Mouse (Mus musculus) kidney, adult 8-10 months (tissue): Measurements from ENCODE around the gene Capns1.
A peak's percentile ranks its signal among the peaks of the same experiment; 100 is the strongest.
"Not testable (repeated sequence)": the region's sequence is repeated elsewhere in the genome, so short reads cannot be mapped to it uniquely, and the experiment has no call there.

Experiments used
- DNase-seq, 2 experiments: peaks; one replicate each; pipeline ENCODE4 v3.0.0; 2022

The Capns1 gene

GRCm38 (mm10) chr7:30198481-30198971 is at the start of gene Capns1:
Capns1 (minus strand) TSS chr7:30198811.
- DNase-seq, result peak; percentile 58 to 61

GRCm38 (mm10) chr7:30237374-30237773 is 38.8 kb upstream of the Capns1 start:
- not testable (repeated sequence) for DNase-seq

GRCm38 (mm10) chr7:30235625-30236024 is 37.0 kb upstream of the Capns1 start, which contains the start of gene Ovol3:
Ovol3 (minus strand) TSS chr7:30235725.
- DNase-seq, result no peak

GRCm38 (mm10) chr7:30235091-30235490 is 36.5 kb upstream of the Capns1 start:
- DNase-seq, result no peak

- peak; percentile 86 to 87 for DNase-seq
Measured at GRCm38 (mm10) chr7:30234276-30234858, 35.8 kb upstream of the Capns1 start.

- DNase-seq, result peak; percentile 41 to 53
Measured at GRCm38 (mm10) chr7:30233387-30233786, 34.8 kb upstream of the Capns1 start.

- DNase-seq, result peak; percentile 60 to 76
Measured at GRCm38 (mm10) chr7:30232631-30233148, 34.1 kb upstream of the Capns1 start.

GRCm38 (mm10) chr7:30231669-30232454 is 33.3 kb upstream of the Capns1 start, which contains the start of the genes Polr2i and Tbcb:
Polr2i (plus strand) TSS chr7:30231948.
Tbcb (minus strand) TSS chr7:30232272.
- peak; percentile 99 for DNase-seq

GRCm38 (mm10) chr7:30231328-30231668 is 32.7 kb upstream of the Capns1 start:
- DNase-seq, result peak in 1 of 2 experiments; percentile 32

- no peak for DNase-seq
Measured at GRCm38 (mm10) chr7:30224206-30224605, 25.6 kb upstream of the Capns1 start.

GRCm38 (mm10) chr7:30222205-30222604 is 23.6 kb upstream of the Capns1 start:
- DNase-seq, result no peak

- no peak for DNase-seq
Measured at GRCm38 (mm10) chr7:30221433-30221832, 22.8 kb upstream of the Capns1 start.

GRCm38 (mm10) chr7:30220008-30220356 is 21.4 kb upstream of the Capns1 start:
- DNase-seq, result peak; percentile 51 to 54

- DNase-seq, result peak; percentile 70 to 76
Measured at GRCm38 (mm10) chr7:30219293-30220007, 20.8 kb upstream of the Capns1 start.

- no peak for DNase-seq
Measured at GRCm38 (mm10) chr7:30217277-30217676, 18.7 kb upstream of the Capns1 start.

GRCm38 (mm10) chr7:30216723-30217151 is 18.1 kb upstream of the Capns1 start:
- DNase-seq, result peak; percentile 62 to 67

GRCm38 (mm10) chr7:30215875-30216274 is 17.3 kb upstream of the Capns1 start:
- DNase-seq, result peak; percentile 58 to 76

GRCm38 (mm10) chr7:30213881-30214280 is 15.3 kb upstream of the Capns1 start:
- DNase-seq, result no peak

- DNase-seq, result no peak
Measured at GRCm38 (mm10) chr7:30211025-30211424, 12.4 kb upstream of the Capns1 start.

GRCm38 (mm10) chr7:30206364-30206763 is 7.8 kb upstream of the Capns1 start:
- DNase-seq, result not testable (repeated sequence)

- peak; percentile 55 to 79 for DNase-seq
Measured at GRCm38 (mm10) chr7:30205383-30205782, 6.8 kb upstream of the Capns1 start.

- no peak for DNase-seq
Measured at GRCm38 (mm10) chr7:30204380-30204779, 5.8 kb upstream of the Capns1 start.
